In the genomic region with DNA sequence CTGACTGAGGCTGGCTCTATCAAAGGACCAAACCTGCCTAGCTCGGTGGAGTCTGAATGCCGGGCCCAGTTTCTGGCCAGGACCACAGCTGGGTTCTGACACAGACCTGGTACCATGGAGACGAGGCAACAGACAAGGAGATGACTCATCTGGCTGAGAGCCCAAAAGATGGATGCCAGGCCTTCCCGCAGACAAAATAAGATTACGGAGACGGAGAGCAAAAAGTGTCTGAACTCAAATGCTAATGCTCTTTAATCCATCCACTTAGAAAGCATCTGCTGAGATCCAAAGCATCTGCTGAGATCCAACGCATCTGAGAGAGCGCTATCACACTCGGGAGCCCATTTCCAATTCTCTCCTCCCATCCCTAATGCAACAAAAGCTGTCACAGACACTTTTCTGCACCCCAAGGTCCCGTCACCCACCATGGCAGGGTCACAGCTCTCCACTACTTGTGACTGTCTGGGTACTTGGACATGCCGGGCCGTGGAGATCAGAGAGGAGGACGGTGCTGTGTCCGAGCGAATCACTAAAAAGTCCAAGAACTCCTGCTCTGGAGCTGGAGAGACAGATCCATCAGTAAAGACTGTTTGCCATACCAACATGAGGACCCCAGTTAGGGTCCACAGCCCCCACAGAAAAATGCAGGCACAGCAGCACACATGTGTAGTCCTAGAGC, we compare ENCODE assay signal across 9 mouse cellular contexts.
DNase-seq lines count a peak whose midpoint lies in the region; ATAC-seq and TF ChIP-seq lines count a peak whose summit lies in the region.
"Had no signal": no experiment of that assay in that cellular context is flagged by ENCODE, and none has a peak within 500 bp of the region (broad histone marks: within the 10 kb centered on the region; RNA-seq: fewer than 3 reads in every experiment).

No protein-coding gene starts in this region.

- H3K27ac ChIP-seq in forebrain, postnatal 0 days (ENCODE audit: low read depth, low read length) = peak overlapping the region; percentile 88
- H3K27ac ChIP-seq in lung, embryonic 15.5 days = peak overlapping the region; percentile 31; the same call in 1 of the 2 replicates

- H3K4me1 ChIP-seq in forebrain, postnatal 0 days (ENCODE audit: insufficient read depth) = peaks cover 24% of the 10 kb centered on the region
- H3K4me1 ChIP-seq in lung, embryonic 15.5 days = peaks cover 32% of the 10 kb centered on the region
- H3K4me1 ChIP-seq: megakaryocyte, embryonic 14.5 days had no signal

- WGBS in forebrain, postnatal 0 days = 46% methylated on average over 15 of the region's 15 CpGs
- 58% methylated on average over 15 of the region's 15 CpGs for WGBS in lung, embryonic 15.5 days

- H3K27me3 ChIP-seq in forebrain, postnatal 0 days (ENCODE audit: insufficient read depth, low read length) = no peaks in the 10 kb centered on the region
- H3K27me3 ChIP-seq in lung, embryonic 15.5 days = peaks cover 19% of the 10 kb centered on the region; the same call in 1 of the 2 replicates

- no peak overlapping the region; the same call in 1 of the 2 replicates for H3K9ac ChIP-seq in forebrain, postnatal 0 days
- H3K9ac ChIP-seq in lung, embryonic 15.5 days = no peak overlapping the region

- no peaks in the 10 kb centered on the region for H3K36me3 ChIP-seq in forebrain, postnatal 0 days (ENCODE audit: insufficient read depth)
- H3K36me3 ChIP-seq in lung, embryonic 15.5 days = no peaks in the 10 kb centered on the region

- peak; percentile 15 to 25 for DNase-seq in cerebellum, adult 18-20 months
- DNase-seq in adrenal gland, adult 18-20 months (ENCODE audit: low spot score in 2 of 2) = peak; percentile 57 to 64
- DNase-seq in forebrain, postnatal 0 days = peak; percentile 86
- peak; percentile 42 for DNase-seq in heart, postnatal 25 days (ENCODE audit: low spot score)
- DNase-seq in right cerebral cortex, postnatal 4 days = peak; percentile 66
- DNase-seq in natural killer cell, adult 2 months (ENCODE audit: low spot score in 2 of 2) = no peak

- no peak overlapping the region for H3K4me3 ChIP-seq in forebrain, postnatal 0 days (ENCODE audit: low read depth, low read length)
- no peak overlapping the region for H3K4me3 ChIP-seq in lung, embryonic 15.5 days
- H3K4me3 ChIP-seq: megakaryocyte, embryonic 14.5 days had no signal

- H3K4me2 ChIP-seq in forebrain, postnatal 0 days (ENCODE audit: low read depth) = peak overlapping the region; percentile 24; the same call in 1 of the 2 replicates
- no peak overlapping the region for H3K4me2 ChIP-seq in lung, embryonic 15.5 days

- no peak for TF ChIP-seq CTCF in forebrain, postnatal 0 days (IDR thresholded peaks at IDR 0.05; ENCODE audit: low read depth)

- intact Hi-C loops in heart, postnatal 25 days (cut with DNase I) = no loop called here

- no peak; the same call in 1 of the 2 replicates for ATAC-seq in cerebellum, adult (ENCODE audit: insufficient number of reproducible peaks, low FRiP score, low TSS enrichment)
- peak; percentile 76 for ATAC-seq in forebrain, postnatal 0 days
- no peak for ATAC-seq in lung, embryonic 15.5 days (ENCODE audit: borderline replicate concordance, extremely low read depth, low FRiP score, low TSS enrichment)

- no peaks in the 10 kb centered on the region for H3K9me3 ChIP-seq in forebrain, postnatal 0 days (ENCODE audit: low read length)
- H3K9me3 ChIP-seq in lung, embryonic 15.5 days = no peaks in the 10 kb centered on the region
- H3K9me3 ChIP-seq: megakaryocyte, embryonic 14.5 days had no signal

Comparison
In these comparisons a context has a peak if more than half of its experiments do, and no peak if none do; other contexts are left out.
1. DNase-seq: peak in cerebellum, adult 18-20 months (2 of 2), adrenal gland, adult 18-20 months (2 of 2), forebrain, postnatal 0 days (single experiment), heart, postnatal 25 days (single experiment) and right cerebral cortex, postnatal 4 days (single experiment); none in natural killer cell, adult 2 months (0 of 2).